Mouse (Mus musculus): ENCODE measurements around the gene Clcn3.

Clcn3 gene

DNA sequence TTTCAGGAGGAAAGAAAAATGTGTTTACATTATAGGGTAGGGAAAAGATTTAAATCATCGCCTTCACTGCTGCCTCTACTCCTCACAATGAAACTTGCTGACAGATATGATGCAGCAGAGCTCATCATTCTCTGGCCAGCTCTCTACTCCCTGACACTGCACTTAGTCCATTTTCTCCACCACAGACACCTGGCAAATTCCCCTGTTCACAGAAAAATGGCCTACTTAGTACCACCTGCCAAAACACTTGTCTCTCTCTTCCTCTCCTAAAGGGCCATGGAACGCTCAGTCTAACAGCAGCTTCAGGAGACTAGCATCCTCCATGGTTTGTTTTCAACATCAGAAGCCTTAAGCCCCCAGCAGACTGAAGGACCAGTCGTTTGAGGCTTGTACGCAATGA, 31.8 kb downstream of the Clcn3 start:
- DNase-seq: no peak

DNA sequence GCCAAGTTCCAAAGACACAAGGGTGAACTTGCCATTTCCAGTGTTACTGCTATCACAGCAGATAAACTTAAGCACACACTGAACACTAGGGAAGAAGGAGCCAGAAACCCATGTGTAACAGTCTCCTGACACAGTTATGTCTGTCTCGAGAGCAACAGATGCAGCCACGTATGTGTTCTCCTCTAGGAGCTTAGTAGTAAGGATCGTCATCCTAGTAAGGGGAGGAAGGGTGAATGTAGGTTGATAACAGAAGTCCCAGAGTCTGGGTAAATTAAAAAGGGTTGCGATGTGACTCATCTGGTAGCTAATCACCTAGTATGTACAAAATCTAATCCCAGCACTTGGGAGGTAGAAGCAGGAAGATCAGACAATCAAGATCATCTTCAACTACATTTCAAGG, 33.2 kb downstream of the Clcn3 start:
- DNase-seq: no peak

DNA sequence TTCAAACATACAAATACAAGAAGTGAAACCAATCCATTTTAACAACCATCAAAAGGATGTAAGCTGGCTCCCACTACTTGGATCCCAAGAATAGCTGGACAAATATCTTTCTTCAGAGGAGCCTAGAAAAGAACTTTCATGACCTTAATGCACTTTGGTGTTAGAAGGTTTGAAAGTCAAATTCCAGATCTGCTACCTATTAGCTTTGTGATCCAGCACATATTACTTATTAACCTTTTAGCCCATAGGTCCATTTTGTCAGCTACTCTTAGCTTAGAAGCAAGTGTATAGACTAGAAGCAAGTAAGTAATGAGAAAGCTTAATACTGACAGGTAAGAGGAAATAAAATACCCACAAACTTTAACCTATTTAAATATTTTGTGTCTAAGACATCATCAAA, 35.6 kb downstream of the Clcn3 start:
- DNase-seq: no peak

DNA sequence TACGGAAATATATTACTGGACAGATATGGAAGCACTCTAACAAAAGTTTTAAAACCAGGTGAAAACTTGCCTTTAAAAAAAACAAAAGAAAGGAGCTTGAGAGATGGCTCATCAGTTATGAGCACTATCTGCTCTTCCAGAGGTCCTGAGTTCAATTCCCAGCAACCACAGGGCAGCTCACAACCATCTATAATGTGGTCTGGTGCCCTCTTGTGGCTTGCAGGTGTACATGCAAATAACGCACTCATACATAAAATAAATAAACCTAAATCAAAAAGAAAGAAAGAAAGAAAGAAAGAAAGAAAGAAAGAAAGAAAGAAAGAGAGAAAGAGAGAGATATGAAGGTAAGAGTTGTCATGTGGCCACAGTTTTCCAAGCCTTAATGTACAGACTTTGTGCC, 40.2 kb downstream of the Clcn3 start:
- DNase-seq: no peak

DNA sequence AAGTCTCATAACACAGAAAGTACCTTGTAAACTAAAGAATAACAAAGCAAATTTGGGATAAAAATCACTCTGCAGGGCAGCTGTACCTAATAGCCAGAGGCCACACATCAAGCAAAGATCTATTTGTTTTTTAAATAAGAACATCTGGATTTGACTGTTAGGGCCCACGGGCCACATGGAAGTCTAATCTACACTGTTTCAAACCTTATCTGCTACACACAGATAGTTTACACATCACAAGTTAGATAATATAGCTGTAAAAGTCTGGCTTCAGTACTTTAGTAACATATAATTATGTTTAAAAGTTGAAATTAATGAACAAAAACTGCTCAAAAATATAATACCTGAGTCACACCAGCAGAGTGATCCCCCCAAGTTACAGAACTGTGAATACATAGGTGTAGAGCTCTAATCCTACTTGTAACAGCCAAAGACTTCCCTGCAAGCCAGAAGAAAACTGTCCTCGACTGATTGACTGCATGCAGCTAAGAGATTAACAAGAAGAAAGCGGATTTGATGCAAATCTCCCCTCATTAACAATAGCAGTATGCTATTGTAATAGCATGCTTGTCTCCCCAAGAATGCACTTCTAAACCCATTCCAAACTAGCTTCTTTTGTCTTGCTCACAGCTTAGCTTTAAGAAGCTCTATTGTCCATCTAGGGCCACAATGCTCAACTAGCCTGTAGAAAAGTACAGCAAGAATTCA, 44.2 kb downstream of the Clcn3 start:
- DNase-seq: no peak

DNA sequence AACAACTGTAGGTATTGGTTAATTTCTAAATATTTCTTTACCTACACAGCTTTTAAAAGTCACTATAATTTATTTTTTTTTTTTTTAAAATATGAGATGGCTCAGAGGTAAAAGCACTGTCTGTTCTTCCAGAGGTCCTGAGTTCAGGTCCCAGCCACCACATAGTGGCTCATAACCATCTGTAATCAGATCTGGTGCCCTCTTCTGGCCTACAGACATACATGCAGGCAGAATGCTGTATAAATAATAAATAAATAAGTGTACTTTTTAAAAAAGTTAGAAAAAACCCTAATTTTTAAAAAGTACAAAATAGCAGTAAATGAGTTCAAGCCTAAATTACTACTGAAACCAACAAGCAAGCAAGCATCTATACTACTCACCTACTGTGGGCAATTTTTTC, 49.5 kb downstream of the Clcn3 start:
- no peak for DNase-seq

DNA sequence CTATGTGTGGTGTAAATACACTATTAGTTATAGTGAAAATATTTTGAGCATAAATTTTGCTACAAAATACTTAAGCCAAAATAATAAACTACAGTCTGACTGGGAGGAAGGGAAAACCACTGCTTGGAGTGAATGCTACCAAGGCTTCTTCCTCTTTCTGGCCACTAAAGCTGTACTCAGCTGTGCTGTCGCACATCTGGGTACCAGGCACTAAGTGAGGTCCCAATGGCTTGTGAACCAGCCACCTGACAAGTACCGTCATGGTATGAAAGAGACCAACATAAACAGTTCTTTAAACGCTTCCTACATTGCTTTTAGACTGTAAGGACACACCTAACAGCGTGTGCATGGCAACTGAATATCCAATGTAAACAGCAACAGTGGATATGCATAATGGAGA, 62.9 kb downstream of the Clcn3 start:
- no peak for DNase-seq

DNA sequence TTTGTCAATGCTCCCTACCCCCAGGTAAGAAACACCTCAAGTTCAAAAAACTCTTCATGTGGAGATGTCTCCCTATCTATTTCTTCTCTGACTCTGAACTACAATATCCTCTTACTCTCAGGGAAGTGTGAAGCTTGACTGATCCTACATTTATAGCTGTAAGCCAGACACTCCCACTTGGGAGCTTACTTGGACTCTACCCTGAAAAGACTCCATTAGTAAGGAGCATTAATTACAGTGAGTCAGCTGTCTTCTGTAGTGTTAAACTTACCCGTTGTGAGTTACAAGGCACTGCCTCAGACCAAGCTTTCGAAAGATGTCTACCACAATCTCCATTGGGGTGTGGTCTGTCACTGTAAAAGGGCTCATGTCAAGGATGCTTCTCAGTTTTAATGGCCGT, 64.0 kb downstream of the Clcn3 start:
- no peak for DNase-seq

DNA sequence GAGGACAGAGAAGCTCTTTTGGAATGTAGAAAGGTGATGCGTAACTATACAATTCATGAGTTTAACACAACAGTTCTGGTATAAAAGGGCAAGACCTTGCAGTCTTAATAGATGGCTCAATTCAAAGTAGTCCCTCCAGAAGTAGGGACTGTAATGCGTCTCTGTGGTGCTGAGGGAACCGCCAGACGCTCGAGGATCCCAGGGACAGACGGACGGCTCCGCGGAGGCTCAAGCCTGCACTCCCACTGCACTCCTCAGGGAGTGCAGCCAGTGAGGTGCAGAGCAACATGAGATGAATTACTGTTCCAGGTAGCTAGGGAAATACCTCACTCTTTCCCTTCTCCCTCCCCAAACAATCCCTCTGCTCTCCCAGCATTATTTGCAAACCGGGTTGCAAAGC, 70.5 kb downstream of the Clcn3 start:
- DNase-seq: no peak

DNA sequence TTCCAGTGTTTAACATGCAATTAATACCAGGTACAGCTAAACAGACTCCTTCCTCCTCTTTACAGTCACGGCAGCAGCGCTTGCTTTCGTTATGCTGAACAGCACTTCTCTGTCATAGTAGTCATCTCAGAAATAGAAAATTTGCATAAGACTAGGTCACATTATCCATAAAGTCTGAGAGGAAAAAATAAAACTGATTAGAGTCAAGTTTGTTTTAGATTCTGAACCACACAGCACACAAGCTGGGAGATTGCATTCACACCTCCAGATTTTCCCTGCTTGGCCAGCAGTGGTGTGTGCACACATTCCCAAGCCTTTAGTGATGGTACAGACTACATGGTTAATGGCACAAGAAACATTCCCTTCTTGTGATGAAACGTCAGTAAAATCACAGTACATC, 71.0 kb downstream of the Clcn3 start:
- no peak for DNase-seq

DNA sequence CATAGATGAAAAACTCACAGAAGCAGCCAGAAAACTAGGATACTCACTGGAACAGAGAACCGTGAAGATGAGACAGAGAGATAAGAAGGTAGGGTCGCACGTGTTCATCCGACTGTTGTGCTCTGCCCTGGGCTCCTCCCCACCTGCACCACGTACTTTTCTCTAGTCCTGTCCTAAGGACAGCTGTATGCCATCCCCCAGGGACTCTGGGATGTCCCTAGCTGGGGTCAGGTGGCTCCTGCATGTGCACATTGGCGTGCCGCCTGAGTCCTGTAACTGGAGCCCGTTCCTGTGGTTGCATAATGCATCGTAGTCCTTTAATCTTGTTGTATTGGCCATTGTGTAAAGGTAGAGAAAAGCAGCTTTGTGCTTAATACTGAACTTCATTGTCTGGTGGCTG, 83.0 kb downstream of the Clcn3 start:
- no peak for DNase-seq

DNA sequence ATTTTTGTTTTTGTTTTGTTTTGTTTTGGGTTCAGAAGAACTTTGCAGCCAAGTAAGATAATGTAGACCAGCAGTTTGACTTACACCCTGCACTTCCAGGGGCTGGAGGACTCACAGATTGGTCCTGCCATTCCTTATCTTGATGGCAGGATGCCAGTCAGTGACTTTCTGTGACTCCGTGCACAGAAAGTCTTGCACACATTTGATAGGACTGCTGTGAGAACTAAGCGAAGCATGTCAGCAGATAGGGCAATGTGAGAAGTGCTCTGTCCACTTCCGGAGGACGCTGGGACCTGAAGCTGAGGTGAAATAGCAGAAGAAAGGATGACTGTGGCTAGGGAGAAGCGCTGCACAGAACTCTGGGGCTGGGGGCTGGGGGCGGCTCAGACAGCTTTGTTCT, 87.2 kb downstream of the Clcn3 start:
- DNase-seq: no peak

DNA sequence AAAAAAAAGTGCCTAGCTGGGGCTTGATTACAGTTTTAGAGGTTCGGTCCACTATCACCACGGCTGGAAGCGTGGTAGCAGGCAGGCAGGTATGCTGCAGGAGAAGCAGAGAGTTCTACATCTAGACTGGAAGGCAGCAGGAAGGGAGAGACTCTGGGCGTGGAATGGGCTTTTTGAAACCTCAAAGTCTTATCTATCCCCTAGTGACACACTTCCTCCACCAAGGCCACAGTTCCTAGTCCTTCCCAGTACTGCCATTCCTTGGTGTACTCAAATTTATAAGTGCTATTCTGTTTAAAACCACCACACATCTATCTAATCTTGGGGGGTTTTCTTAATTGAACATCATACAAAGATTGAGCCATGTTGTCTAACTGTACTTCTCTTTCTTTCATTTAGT, 91.3 kb downstream of the Clcn3 start:
- no peak for DNase-seq

DNA sequence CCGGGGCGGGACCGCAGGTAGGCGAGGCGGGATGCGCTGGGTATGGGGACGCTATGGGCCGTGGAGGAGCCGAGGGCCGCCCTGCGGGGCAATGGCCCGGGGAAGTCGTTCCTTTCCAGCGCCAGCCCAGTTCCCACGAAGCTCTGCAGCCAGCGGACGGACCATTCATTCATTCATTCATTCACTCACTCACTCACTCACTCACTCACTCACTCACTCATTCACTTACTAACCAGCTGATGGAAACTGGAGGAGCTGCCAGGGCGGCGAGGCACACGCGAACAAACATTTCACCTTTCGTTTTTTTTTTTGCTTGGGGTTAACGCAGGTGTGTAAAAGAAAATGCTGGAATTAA, 92.6 kb downstream of the Clcn3 start:
- no peak for DNase-seq

DNA sequence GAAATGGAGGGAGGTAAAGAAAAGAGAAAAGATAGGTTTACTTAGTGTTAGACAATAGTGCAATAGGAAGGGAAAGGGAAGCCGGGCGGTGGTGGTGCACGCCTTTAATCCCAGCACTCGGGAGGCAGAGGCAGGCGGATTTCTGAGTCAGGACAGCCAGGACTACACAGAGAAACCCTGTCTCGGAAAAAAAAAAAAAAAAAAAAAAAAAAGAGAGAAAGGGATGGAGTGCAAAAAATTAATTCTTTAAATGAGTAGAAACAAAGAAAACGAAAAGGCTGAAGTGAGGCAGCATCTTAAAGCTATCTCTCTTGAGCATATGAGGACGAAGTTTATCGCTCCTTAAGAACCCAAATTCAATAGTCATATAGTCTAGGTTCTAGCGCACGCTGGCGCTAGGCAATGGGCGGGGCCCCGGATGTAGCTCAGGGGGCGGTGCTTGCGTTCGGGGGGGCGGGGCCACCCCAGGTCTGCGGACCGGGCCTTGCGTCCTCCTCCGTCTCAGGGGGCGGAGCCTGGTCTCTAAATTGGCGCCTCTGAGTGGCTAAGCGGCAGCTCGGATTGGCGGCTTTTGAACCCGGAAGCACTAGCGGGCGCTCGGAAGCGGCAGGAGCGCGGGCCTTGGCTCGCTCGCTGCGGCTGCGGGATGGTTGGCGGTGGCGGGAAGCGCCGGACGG, 93.1 kb downstream of the Clcn3 start, which contains the start of gene Hpf1:
TSS of gene Hpf1 (plus strand) at position 576 of the 677 bp plus-strand sequence.
- DNase-seq: peak; percentile 93

DNA sequence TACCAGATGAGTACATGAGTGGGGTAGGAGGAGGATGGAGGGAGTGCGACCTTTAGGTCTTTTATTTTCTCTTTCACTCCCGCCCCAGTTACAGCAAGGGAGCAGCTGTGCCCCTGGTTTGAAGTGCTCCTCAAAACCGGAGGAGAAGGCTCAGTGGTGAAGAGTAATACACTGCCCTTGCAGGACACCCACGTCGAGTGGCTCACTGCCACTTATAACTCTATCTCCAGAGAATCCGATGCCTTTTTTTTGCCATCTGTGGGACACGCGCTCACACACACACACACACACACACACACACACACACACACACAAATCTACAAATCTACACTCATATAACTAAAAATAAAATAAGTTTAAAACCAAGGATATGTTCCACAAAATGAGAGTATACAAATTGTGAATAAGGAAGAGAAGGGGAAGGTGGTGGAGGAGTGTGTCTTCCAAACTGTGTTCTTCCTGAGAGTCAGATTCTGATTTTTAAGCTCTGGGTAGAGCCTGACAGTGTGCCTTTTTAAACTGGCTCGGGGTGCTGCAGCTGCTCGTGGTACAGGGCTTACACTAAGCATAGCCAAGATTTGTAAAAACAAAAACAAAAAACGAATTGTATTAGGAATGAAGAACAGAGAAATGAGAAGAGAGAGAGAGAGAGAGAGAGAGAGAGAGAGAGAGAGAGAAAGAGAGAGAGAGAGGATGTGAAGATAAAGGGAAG, 93.8 kb downstream of the Clcn3 start:
- DNase-seq: no peak

DNA sequence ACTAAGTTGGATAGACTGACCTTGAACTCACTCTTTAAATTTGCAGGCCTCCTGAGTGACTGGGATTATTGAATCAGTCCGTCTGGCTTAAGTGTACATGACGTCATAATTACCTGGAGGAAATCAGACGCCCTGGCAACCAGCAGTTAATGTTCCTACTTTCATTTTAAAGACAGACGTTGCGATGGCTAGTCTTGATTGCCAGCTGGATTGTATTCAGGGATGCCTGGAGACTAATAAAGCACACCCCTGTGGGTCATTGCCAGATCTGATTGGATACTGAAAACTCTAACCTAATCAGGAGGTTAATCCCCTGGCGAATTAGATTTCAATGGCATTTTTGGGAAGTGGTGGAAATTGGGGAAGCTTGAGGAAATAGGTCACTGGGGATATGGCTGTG, 96.4 kb downstream of the Clcn3 start:
- DNase-seq: no peak

DNA sequence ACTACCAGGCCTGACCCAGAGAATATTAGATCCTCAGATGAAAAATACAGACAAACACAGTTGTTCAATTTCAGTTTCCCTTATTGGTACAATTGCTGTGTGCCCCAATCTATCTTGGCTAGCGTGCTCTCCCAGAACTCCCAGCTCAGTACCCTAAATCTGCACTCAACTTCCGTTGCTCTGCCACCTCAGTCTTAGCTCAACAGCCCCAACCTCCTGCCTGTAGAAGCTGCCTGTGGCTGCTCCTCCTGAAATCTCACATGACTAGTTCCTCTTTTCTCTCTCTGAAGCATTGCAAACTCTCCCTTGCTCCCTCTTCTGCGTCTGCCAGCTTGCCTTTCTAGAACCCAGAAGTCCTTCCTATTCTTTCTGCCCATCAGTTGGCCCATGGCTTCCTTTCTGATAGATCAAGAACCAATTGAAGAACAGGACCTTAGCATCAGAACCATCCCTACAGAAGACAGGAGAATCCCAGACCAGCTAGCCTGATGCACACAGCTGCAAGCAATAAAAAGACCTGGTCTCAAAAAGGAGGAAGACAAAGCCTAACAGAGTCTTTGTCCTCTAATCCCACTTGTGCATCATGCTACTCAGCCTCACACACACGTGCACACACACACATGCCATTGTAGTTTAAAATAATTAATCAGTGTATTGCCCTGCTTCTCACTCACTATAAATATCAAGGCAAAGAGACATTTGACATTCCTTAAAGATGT, 99.5 kb downstream of the Clcn3 start:
- no peak for DNase-seq

DNA sequence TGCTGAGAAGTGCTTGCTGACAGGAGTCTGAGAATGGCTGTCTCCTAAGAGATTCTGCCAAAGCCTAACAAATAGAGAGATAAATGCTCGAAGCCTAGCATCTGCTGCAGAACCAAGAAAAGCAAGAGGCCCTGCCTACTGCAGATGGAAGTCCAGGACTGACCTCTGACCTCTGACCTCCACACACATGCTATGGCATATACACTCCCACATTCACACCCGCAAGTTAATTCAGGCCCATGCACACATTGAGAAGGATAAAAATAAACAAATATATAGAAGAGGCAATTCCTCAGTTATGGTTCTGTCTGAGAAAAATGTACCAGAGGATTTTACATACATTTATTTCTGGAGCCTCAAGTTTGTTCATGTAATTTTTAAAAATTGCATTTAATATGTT, 104.5 kb downstream of the Clcn3 start:
- DNase-seq: no peak

DNA sequence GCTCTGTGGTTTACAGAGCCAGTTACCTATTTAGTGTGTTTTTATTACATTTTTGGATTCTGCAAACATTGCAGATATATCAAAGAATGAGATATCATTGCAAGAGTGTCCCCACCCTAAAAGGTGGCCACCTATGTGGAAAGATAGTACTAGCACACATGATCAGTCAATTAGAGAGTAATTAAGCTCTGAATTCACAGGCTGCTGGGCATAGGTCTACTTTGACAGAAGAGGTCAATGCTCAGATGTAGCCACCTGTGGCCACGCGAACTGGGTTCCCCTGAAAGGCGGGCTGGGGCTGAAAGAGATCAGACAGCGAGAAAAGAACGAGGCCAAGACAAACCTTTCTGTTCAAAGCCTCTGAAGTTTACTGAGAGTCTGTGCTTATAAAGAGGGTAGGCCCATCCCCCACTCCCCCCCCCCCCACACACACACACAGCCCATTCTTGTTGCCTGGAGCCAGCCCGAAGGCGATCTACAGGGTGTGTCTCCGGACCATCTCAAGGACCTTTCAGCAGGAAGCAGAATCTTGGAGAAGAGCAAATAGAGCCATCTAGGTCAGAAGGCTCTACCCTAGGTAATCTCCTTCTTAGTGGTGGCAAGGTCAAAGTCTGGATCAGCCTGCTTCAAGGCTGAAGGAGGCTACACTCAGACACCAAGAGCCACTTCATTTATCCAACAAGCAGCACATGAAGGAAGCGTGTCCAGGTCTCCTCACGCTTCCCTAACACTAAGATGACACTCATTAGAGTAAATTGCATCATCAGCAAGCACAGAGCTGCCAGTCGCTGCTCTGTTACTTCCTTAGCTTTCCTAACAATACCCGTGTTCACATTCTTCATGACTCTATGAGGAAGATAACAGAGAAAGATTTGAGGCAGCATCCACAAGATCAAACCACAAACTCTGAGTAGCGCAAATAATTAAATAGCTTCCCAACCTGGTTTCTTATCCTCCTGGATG, 112.6 kb downstream of the Clcn3 start:
- DNase-seq: no peak

DNA sequence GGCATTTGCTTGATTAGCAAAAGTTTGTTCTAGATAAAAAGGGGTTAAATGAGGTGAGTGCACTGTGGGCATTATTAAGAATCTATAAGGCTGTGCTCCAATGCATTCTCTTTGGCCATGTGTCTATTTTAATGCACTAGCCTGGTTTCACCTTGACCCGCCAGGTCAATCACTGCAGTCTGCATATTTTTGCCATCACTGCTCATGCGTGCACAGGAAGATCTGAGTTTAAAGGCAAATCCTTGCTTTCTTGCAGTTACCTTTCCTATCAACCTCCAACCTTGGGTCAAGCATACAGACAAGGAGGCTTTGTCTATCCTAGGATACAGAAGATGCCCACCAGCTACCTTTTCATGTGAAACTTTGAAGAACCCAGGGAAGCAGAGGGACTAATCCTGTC, 113.3 kb downstream of the Clcn3 start:
- peak; percentile 47 for DNase-seq

DNA sequence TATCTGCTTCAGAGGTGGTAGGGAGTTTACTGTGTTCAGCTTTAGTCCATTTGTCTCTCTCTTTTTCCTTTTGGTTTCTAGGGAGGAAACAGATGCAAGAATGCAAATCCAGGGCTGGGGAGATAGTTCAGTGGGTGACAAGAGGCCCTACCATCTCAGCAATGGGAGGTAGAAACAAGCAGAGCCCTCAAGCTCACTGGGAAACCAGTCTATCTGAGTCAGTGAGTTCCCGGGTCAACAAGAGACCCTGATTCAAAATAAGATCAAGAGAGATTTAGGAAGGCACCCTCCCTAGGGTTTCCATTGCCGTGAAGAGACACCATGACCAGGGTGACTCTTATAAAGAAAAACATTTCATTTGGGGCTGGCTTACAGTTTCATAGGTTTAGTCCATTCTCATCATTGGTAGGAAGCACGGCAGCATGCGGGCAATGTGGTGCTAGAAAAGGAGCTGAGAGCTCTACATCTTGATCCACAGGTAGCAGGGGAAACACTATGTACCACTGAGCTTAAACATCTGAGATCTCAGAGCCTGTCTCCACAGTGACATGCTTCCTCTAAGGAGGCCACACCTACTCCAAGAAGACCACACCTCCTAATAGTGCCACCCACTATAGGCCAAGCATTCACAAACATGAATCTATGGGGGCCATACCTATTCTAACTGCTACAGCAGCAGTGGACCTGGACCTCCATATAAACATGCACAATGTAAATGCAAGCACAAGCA, 114.7 kb downstream of the Clcn3 start:
- no peak for DNase-seq
